Mouse (Mus musculus) naive thymus-derived CD4-positive, alpha-beta T cell, adult 2 months (primary cell): ENCODE measurements around the gene Fbxw14.
"Not testable (repeated sequence)": the region's sequence is repeated elsewhere in the genome, so short reads cannot be mapped to it uniquely, and the experiment has no call there.

Source experiments
- DNase-seq: peaks from one replicate; pipeline ENCODE4 v3.0.0-alpha.2; 2011; ENCODE audit warnings: low read depth

Gene Fbxw14

GRCm38 (mm10) chr9:109287576-109287975 is at the start of gene Fbxw14:
Fbxw14 (minus strand) TSS chr9:109287676.
- DNase-seq, result not testable (repeated sequence)

GRCm38 (mm10) chr9:109263041-109263440 is 24.4 kb downstream of the Fbxw14 start:
- no peak for DNase-seq

- DNase-seq, result no peak
Measured at GRCm38 (mm10) chr9:109234654-109235053, 52.8 kb downstream of the Fbxw14 start, which contains the start of gene Fbxw20. Fbxw20 (minus strand) TSS chr9:109234754.
